Mouse (Mus musculus): ENCODE data around the gene Ube2n. TPM values are rescaled to one million over a fixed set of nuclear protein-coding genes. Genes with fewer than 3 reads are reported as not detected.
A peak's percentile ranks its signal among the peaks of the same experiment; 100 is the strongest.

Gene Ube2n
- polyA plus RNA-seq, 1 experiment from 2014 or later = 300 TPM

Small RNA genes within 50 kb of the gene (microRNA-seq; reads per million reads assigned to microRNA genes)
- gene Mir3058 (ENCODE audit: borderline number of aligned reads) = 12.4 reads per million, percentile 31 among the genes with 10 or more reads in this experiment

Other genes with a start within 250 kb of the Ube2n start
- 9.2 and 11.1 TPM in 2 replicates for gene Cradd, start 191.0 kb upstream of the Ube2n start, polyA plus RNA-seq (2015; fragmentation: Nextera tagmentation; extraction: Ambion mirVana)
- 64.9 and 74.6 TPM in 2 replicates for gene Socs2, start 98.0 kb upstream of the Ube2n start, polyA plus RNA-seq (2015; fragmentation: Nextera tagmentation; extraction: Ambion mirVana)
- 258 and 260 TPM in 2 replicates for gene Mrpl42, start 13.2 kb upstream of the Ube2n start, polyA plus RNA-seq (2015; fragmentation: Nextera tagmentation; extraction: Ambion mirVana)
- 81.1 and 82.2 TPM in 2 replicates for gene Nudt4, start 49.0 kb downstream of the Ube2n start, polyA plus RNA-seq (2015; fragmentation: Nextera tagmentation; extraction: Ambion mirVana)
- gene Anapc15-ps, start 158.3 kb downstream of the Ube2n start, polyA plus RNA-seq (2015; fragmentation: Nextera tagmentation; extraction: Ambion mirVana) = 0.51 TPM in 1 of 2 replicates, not detected in the other